Mouse (Mus musculus) E14TG2a.4 (cell line): Measurements from ENCODE around the gene Rsrp1.

Source experiments
- CTCF ChIP-seq: conservative IDR thresholded peaks from 2 replicates; pipeline ENCODE4 v1.5.1; 2014; ENCODE audit warnings: low read length
- NANOG ChIP-seq: IDR thresholded peaks from 2 replicates; pipeline ENCODE4 v1.6.1; 2014; ENCODE audit warnings: borderline replicate concordance, low read length, mixed read lengths

- no peak for TF ChIP-seq NANOG
- TF ChIP-seq CTCF = no peak
These were observed 1.8 kb downstream of the Rsrp1 start for GRCm38 (mm10) chr4:134925206-134925605.
